Mouse (Mus musculus): ENCODE results near the gene Deaf1. TPM values are rescaled to one million over a fixed set of nuclear protein-coding genes. Genes with fewer than 3 reads are reported as not detected.

The Deaf1 gene
- polyA plus RNA-seq, 1 experiment, result 51.4 TPM

- Histone ChIP-seq H3K4me3 (replicated peaks; ENCODE audit: control insufficient read depth, low read depth, low read length) (no peak overlapping the region), H3K4me1 (ENCODE audit: control insufficient read depth, insufficient read depth, low read length) (no peaks in the 10 kb centered on the region), H3K27ac (ENCODE audit: control insufficient read depth, insufficient read depth, low read depth, low read length, poor library complexity) (no peak overlapping the region)
- TF ChIP-seq POLR2A (IDR thresholded peaks at IDR 0.05; ENCODE audit: borderline replicate concordance, control insufficient read depth, low read depth, low read length), result no peak
- TF ChIP-seq CTCF (IDR thresholded peaks at IDR 0.05; ENCODE audit: control insufficient read depth, insufficient read depth, low read length), result no peak
- 84% methylated on average over 9 of the region's 9 CpGs for WGBS
Observed at GRCm38 (mm10) chr7:141275356-141275755, 52.1 kb downstream of the Deaf1 start.

DNA sequence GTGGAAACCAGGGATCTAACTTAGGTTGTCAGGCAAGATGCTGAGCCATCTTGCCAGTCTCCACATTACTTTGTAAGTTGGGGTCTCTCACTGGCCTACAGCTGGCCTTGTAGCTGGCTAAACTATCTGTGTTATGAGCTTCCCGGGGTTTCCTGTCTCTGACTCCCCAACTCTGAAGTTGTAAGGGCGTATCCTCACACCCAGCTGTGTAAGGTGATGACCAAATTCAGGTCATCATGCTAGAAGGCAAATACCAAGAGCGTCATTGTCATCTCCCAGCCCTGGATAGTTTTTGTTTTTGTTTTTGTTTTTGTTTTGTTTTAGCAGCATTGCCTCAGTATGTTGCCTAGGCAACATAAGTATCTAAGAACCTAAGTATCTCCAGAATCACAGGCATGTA is 56.9 kb downstream of the Deaf1 start:
- TF ChIP-seq CTCF (IDR thresholded peaks at IDR 0.05; ENCODE audit: control insufficient read depth, insufficient read depth, low read length) (no peak), POLR2A (IDR thresholded peaks at IDR 0.05; ENCODE audit: borderline replicate concordance, control insufficient read depth, low read depth, low read length) (no peak)
- WGBS, result 83% methylated on average over 3 of the region's 3 CpGs
- H3K4me1 ChIP-seq (ENCODE audit: control insufficient read depth, insufficient read depth, low read length), result peaks cover 5% of the 10 kb centered on the region; the same call in 1 of the 2 replicates
- no peak overlapping the region for H3K4me3 ChIP-seq (replicated peaks; ENCODE audit: control insufficient read depth, low read depth, low read length)
- no peak overlapping the region for H3K27ac ChIP-seq (ENCODE audit: control insufficient read depth, insufficient read depth, low read depth, low read length, poor library complexity)

DNA sequence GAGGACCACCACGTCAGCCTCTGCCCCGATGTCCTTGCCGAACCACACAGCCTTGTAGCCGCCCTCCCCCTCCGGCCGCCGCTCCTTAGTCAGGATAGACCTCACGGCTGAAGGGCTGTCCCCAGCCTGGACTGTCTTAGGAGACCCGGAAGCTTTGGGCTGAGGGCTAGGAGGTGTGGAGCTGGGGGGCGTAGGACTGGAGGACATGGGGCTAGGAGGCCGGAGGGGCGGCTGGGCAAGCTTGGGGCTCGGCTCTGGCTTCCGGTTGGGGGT is 58.3 kb downstream of the Deaf1 start:
- Histone ChIP-seq H3K27ac (ENCODE audit: control insufficient read depth, insufficient read depth, low read depth, low read length, poor library complexity) (peak overlapping the region; percentile 79), H3K4me3 (replicated peaks; ENCODE audit: control insufficient read depth, low read depth, low read length) (peak overlapping the region; percentile 49), H3K4me1 (ENCODE audit: control insufficient read depth, insufficient read depth, low read length) (peaks cover 6% of the 10 kb centered on the region)
- TF ChIP-seq POLR2A (IDR thresholded peaks at IDR 0.05; ENCODE audit: borderline replicate concordance, control insufficient read depth, low read depth, low read length) (no peak), CTCF (IDR thresholded peaks at IDR 0.05; ENCODE audit: control insufficient read depth, insufficient read depth, low read length) (no peak)
- 38% methylated on average over 14 of the region's 14 CpGs for WGBS

DNA sequence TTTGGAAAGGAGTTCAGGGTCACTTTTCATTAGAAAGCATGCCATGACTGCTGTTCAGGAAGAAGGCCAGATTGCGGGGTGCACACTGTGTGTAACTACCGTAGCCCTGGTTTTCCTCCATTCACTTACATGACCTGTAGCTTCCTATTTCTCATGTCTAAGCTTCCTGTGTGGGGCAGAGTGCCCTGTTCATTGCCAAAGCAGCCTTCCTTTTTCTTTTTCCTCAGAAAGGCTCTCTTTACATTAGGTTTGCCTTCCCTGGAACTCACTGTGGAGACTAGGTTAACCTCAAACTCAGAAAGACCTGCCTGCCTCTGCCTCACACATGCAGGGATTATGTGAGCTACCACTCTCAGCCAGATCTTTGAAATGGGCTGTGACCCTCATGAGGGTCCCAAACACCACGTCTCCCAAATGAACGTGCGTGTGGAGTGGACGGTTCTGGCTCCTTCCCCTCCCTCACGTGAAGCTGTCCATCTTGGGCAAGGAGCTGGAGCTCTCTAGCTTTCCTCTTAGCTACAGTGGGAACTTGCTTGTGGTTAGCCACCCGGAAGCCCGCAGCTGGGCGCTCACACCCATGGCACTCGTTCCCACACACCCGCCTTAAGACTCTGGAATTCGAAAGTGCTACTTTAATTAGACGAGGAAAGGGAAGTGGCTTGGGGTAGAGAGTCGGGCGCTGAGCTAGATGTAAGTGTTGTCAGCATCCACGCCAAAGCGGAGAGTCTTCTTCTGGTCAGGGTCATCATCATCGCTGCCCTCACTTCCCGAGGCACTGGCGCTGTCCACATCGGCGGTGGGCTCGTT is 58.8 kb downstream of the Deaf1 start:
- peak overlapping the region; percentile 79 for H3K27ac ChIP-seq (ENCODE audit: control insufficient read depth, insufficient read depth, low read depth, low read length, poor library complexity)
- TF ChIP-seq CTCF (IDR thresholded peaks at IDR 0.05; ENCODE audit: control insufficient read depth, insufficient read depth, low read length) (no peak), POLR2A (IDR thresholded peaks at IDR 0.05; ENCODE audit: borderline replicate concordance, control insufficient read depth, low read depth, low read length) (no peak)
- peak overlapping the region; percentile 49 for H3K4me3 ChIP-seq (replicated peaks; ENCODE audit: control insufficient read depth, low read depth, low read length)
- peaks cover 6% of the 10 kb centered on the region for H3K4me1 ChIP-seq (ENCODE audit: control insufficient read depth, insufficient read depth, low read length)
- 3% methylated on average over 24 of the region's 24 CpGs for WGBS

GRCm38 (mm10) chr7:141265739-141266561 is 61.5 kb downstream of the Deaf1 start, which contains the start of gene Irf7:
Irf7 (minus strand) TSS chr7:141266481.
- Histone ChIP-seq H3K27ac (ENCODE audit: control insufficient read depth, insufficient read depth, low read depth, low read length, poor library complexity) (peak within 1 kb of the TSS; percentile 83), H3K4me3 (replicated peaks; ENCODE audit: control insufficient read depth, low read depth, low read length) (peak within 1 kb of the TSS; percentile 81), H3K4me1 (ENCODE audit: control insufficient read depth, insufficient read depth, low read length) (peaks cover 6% of the 10 kb centered on the region)
- TF ChIP-seq POLR2A (IDR thresholded peaks at IDR 0.05; ENCODE audit: borderline replicate concordance, control insufficient read depth, low read depth, low read length), result peak; percentile 81; the same call in 1 of the 2 replicates
- no peak for TF ChIP-seq CTCF (IDR thresholded peaks at IDR 0.05; ENCODE audit: control insufficient read depth, insufficient read depth, low read length)
- under 1% methylated on average over 25 of the region's 25 CpGs for WGBS

DNA sequence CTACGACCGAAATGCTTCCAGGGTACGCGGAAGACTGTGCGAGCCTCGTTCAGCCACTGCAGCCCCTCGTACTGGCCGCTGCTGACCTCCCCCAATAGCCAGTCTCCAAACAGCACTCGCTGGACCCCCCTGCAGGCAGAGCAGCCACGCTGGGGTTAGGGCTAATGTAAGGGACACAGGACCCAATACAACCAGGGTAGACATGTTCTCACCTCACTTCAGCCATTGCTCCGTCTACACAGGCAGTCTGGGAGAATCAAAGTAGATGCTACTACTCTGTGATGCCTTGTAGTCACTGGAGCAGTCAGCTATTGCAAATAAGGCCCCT is 62.1 kb downstream of the Deaf1 start:
- no peak; the same call in 1 of the 2 replicates for TF ChIP-seq CTCF (IDR thresholded peaks at IDR 0.05; ENCODE audit: control insufficient read depth, insufficient read depth, low read length)
- no peak for TF ChIP-seq POLR2A (IDR thresholded peaks at IDR 0.05; ENCODE audit: borderline replicate concordance, control insufficient read depth, low read depth, low read length)
- peaks cover 6% of the 10 kb centered on the region for H3K4me1 ChIP-seq (ENCODE audit: control insufficient read depth, insufficient read depth, low read length)
- H3K4me3 ChIP-seq (replicated peaks; ENCODE audit: control insufficient read depth, low read depth, low read length), result peak overlapping the region; percentile 81
- peak overlapping the region; percentile 57 for H3K27ac ChIP-seq (ENCODE audit: control insufficient read depth, insufficient read depth, low read depth, low read length, poor library complexity)
- 23% methylated on average over 11 of the region's 11 CpGs for WGBS

DNA sequence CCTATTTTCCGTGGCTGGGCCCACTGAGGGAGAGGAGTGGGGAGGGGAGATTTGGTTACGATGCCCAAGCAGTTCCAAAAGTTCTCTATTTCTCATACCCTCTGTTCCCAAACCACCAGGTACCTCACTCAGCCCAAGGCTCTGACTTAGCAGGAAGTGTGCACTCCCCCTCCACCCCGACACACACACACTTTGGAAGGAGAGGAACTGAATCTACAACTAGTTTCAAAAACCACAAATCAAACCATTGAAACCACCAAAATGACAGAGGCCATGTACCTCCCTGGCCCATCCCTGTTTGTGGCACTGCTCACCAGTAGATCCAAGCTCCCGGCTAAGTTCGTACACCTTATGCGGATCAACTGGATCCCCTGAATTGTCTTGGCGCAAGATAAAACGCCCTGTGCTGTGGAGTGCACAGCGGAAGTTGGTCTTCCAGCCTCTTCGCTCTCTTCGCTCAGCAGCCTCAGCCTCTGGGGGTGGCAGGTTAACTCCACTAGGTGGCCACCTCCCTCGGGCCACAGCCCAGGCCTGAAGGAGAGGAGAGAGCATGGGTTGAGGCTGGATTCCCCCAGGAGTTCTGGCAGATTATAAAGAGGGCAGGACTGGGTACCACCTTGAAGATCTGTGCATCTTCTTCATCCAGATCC is 62.6 kb downstream of the Deaf1 start:
- 3% methylated on average over 12 of the region's 12 CpGs for WGBS
- Histone ChIP-seq H3K4me3 (replicated peaks; ENCODE audit: control insufficient read depth, low read depth, low read length) (peak overlapping the region; percentile 81), H3K27ac (ENCODE audit: control insufficient read depth, insufficient read depth, low read depth, low read length, poor library complexity) (peak overlapping the region; percentile 57), H3K4me1 (ENCODE audit: control insufficient read depth, insufficient read depth, low read length) (peaks cover 6% of the 10 kb centered on the region)
- TF ChIP-seq POLR2A (IDR thresholded peaks at IDR 0.05; ENCODE audit: borderline replicate concordance, control insufficient read depth, low read depth, low read length), result no peak; the same call in 1 of the 2 replicates
- peak; percentile 79 for TF ChIP-seq CTCF (IDR thresholded peaks at IDR 0.05; ENCODE audit: control insufficient read depth, insufficient read depth, low read length)

Data from bone marrow, adult 2 months (tissue).